Mouse (Mus musculus) MEL (cell line): ENCODE data around the gene Gria1. TPM values are rescaled to one million over a fixed set of nuclear protein-coding genes. Genes with fewer than 3 reads are reported as not detected.

Source experiments
- DNase-seq: peaks from one replicate; pipeline ENCODE4 v3.0.0; 2011; ENCODE audit warnings: low read depth, low spot score
- H3K27ac ChIP-seq: 2 replicates; pipeline ENCODE4 v1.5.1; 2012; ENCODE audit warnings: low read depth, mild to moderate bottlenecking, control low read depth, low read length, moderate library complexity; ENCODE audit not compliant: control insufficient read depth
- H3K27me3 ChIP-seq, 2 experiments: fragments of 150-350 bp in 1 of 2; sonication (generic) in 1 of 2; 2 replicates each; pipeline ENCODE4 v1.6.1; 2012; ENCODE audit warnings: low read length in 2 of 2, mild to moderate bottlenecking in 2 of 2, improper control_type of control experiment in 1 of 2, moderate library complexity in 1 of 2; ENCODE audit not compliant: insufficient read depth in 2 of 2, control insufficient read depth in 1 of 2
- H3K36me3 ChIP-seq, 2 experiments: 2 replicates each; pipeline ENCODE4 v1.6.1; 2012 to 2014; ENCODE audit warnings: low read length in 2 of 2, improper control_type of control experiment in 1 of 2, inconsistent platforms in 1 of 2, mild to moderate bottlenecking in 1 of 2; ENCODE audit not compliant: insufficient read depth in 2 of 2, control insufficient read depth in 1 of 2
- H3K4me1 ChIP-seq, 2 experiments: fragments of 150-350 bp in 1 of 2; sonication (generic) in 1 of 2; 2 replicates each; pipeline ENCODE4 v1.6.1; 2012; ENCODE audit warnings: low read length in 2 of 2, improper control_type of control experiment in 1 of 2, mild to moderate bottlenecking in 1 of 2; ENCODE audit not compliant: insufficient read depth in 2 of 2, control insufficient read depth in 1 of 2
- H3K4me3 ChIP-seq, 2 experiments: fragments of 150-350 bp in 1 of 2; sonication (generic) in 1 of 2; 2 replicates each; pipeline ENCODE4 v1.5.1; 2012; ENCODE audit warnings: low read depth in 2 of 2, low read length in 2 of 2, mild to moderate bottlenecking in 2 of 2, moderate library complexity in 2 of 2, control low read depth in 1 of 2, improper control_type of control experiment in 1 of 2; ENCODE audit not compliant: control insufficient read depth in 1 of 2, insufficient read depth in 1 of 2
- H3K79me2 ChIP-seq: 2 replicates; pipeline ENCODE4 v1.6.1; 2012; ENCODE audit warnings: mild to moderate bottlenecking, low read length, moderate library complexity; ENCODE audit not compliant: control insufficient read depth, poor library complexity, insufficient read depth
- H3K9ac ChIP-seq: 2 replicates; pipeline ENCODE4 v1.6.1; 2012; ENCODE audit warnings: low read depth, mild to moderate bottlenecking, control low read depth, low read length, moderate library complexity; ENCODE audit not compliant: control insufficient read depth, poor library complexity, severe bottlenecking
- H3K9me3 ChIP-seq: fragments of 150-350 bp; sonication (generic); replicated peaks from 2 replicates; pipeline ENCODE4 v1.6.1; 2012; ENCODE audit warnings: mild to moderate bottlenecking, low read length, improper control_type of control experiment, moderate library complexity; ENCODE audit not compliant: insufficient read depth
- BHLHE40 ChIP-seq: IDR thresholded peaks from 2 replicates; pipeline ENCODE4 v1.6.1; 2012; ENCODE audit warnings: low read depth, mild to moderate bottlenecking, inconsistent platforms, low read length, improper control_type of control experiment, borderline replicate concordance
- CHD1 ChIP-seq: IDR thresholded peaks from 2 replicates; pipeline ENCODE4 v1.6.1; 2012; ENCODE audit warnings: low read depth, mild to moderate bottlenecking, inconsistent platforms, low read length, improper control_type of control experiment
- CTCF ChIP-seq, 3 experiments: IDR thresholded peaks in 2 of 3; conservative IDR thresholded peaks in 1 of 3; 2 replicates each; pipeline ENCODE4 v1.5.1; 2011 to 2012; ENCODE audit warnings: low read length in 3 of 3, low read depth in 2 of 3, mild to moderate bottlenecking in 2 of 3, improper control_type of control experiment in 1 of 3, inconsistent platforms in 1 of 3, mixed read lengths in 1 of 3, moderate library complexity in 1 of 3; ENCODE audit not compliant: control insufficient read depth in 1 of 3, insufficient read depth in 1 of 3, poor library complexity in 1 of 3, severe bottlenecking in 1 of 3
- E2F4 ChIP-seq: IDR thresholded peaks from 2 replicates; pipeline ENCODE4 v1.6.1; 2011; ENCODE audit warnings: low read depth, low read length, improper control_type of control experiment, borderline replicate concordance
- ETS1 ChIP-seq: IDR thresholded peaks from 2 replicates; pipeline ENCODE4 v1.6.1; 2012; ENCODE audit warnings: low read depth, mild to moderate bottlenecking, inconsistent platforms, low read length, improper control_type of control experiment, moderate library complexity
- GATA1 ChIP-seq: IDR thresholded peaks from 2 replicates; pipeline ENCODE4 v1.6.1; 2011; ENCODE audit warnings: low read depth, low read length, improper control_type of control experiment
- HCFC1 ChIP-seq: IDR thresholded peaks from 2 replicates; pipeline ENCODE4 v1.6.1; 2012; ENCODE audit warnings: low read depth, mild to moderate bottlenecking, inconsistent platforms, low read length, improper control_type of control experiment, moderate library complexity
- JUND ChIP-seq: IDR thresholded peaks from 2 replicates; pipeline ENCODE4 v1.6.1; 2011; ENCODE audit warnings: low read depth, mild to moderate bottlenecking, improper control_type of control experiment, low read length
- MAX ChIP-seq: IDR thresholded peaks from 2 replicates; pipeline ENCODE4 v1.6.1; 2011; ENCODE audit warnings: low read length, improper control_type of control experiment
- MXI1 ChIP-seq: IDR thresholded peaks from 2 replicates; pipeline ENCODE4 v1.6.1; 2011; ENCODE audit warnings: mild to moderate bottlenecking, low read depth, low read length, improper control_type of control experiment
- MYC ChIP-seq: IDR thresholded peaks from 2 replicates; pipeline ENCODE4 v1.6.1; 2011; ENCODE audit warnings: low read depth, mild to moderate bottlenecking, low read length, improper control_type of control experiment, moderate library complexity
- NELFE ChIP-seq: IDR thresholded peaks from 2 replicates; pipeline ENCODE4 v1.6.1; 2011; ENCODE audit warnings: low read depth, low read length, improper control_type of control experiment
- NRF1 ChIP-seq: IDR thresholded peaks from 2 replicates; pipeline ENCODE4 v1.6.1; 2014; ENCODE audit warnings: low read depth, mild to moderate bottlenecking, inconsistent platforms, low read length, improper control_type of control experiment, moderate library complexity; ENCODE audit not compliant: poor library complexity, insufficient read depth, severe bottlenecking
- POLR2AphosphoS2 ChIP-seq: IDR thresholded peaks from 2 replicates; pipeline ENCODE4 v1.6.1; 2011; ENCODE audit warnings: low read length, improper control_type of control experiment
- POLR2AphosphoS5 ChIP-seq: IDR thresholded peaks from 2 replicates; pipeline ENCODE4 v1.6.1; 2012; ENCODE audit warnings: low read depth, borderline replicate concordance, mild to moderate bottlenecking, inconsistent platforms, low read length, moderate library complexity, mixed read lengths
- SMC3 ChIP-seq: IDR thresholded peaks from 2 replicates; pipeline ENCODE4 v1.6.1; 2011; ENCODE audit warnings: low read depth, low read length, improper control_type of control experiment
- TAL1 ChIP-seq: IDR thresholded peaks from 2 replicates; pipeline ENCODE4 v1.6.1; 2012; ENCODE audit warnings: mild to moderate bottlenecking, inconsistent platforms, low read length, moderate library complexity, mixed read lengths
- TCF12 ChIP-seq: IDR thresholded peaks from 2 replicates; pipeline ENCODE4 v1.6.1; 2014; ENCODE audit warnings: low read depth, mild to moderate bottlenecking, inconsistent platforms, low read length, improper control_type of control experiment, moderate library complexity
- USF1 ChIP-seq: IDR thresholded peaks from 2 replicates; pipeline ENCODE4 v1.6.1; 2014; ENCODE audit warnings: low read depth, mild to moderate bottlenecking, inconsistent platforms, low read length, improper control_type of control experiment, moderate library complexity
- USF2 ChIP-seq, 2 experiments: IDR thresholded peaks; 2 replicates each; pipeline ENCODE4 v1.6.1; 2011 to 2012; ENCODE audit warnings: improper control_type of control experiment in 2 of 2, low read length in 2 of 2, borderline replicate concordance in 1 of 2, inconsistent platforms in 1 of 2, low read depth in 1 of 2, mild to moderate bottlenecking in 1 of 2; ENCODE audit not compliant: insufficient read depth in 1 of 2
- ZKSCAN1 ChIP-seq: IDR thresholded peaks from 2 replicates; pipeline ENCODE4 v1.6.1; 2012; ENCODE audit warnings: low read depth, mild to moderate bottlenecking, inconsistent platforms, low read length, improper control_type of control experiment, moderate library complexity
- ZMIZ1 ChIP-seq: IDR thresholded peaks from 2 replicates; pipeline ENCODE4 v1.6.1; 2012; ENCODE audit warnings: low read depth, mild to moderate bottlenecking, inconsistent platforms, low read length, improper control_type of control experiment, moderate library complexity
- ZNF384 ChIP-seq: IDR thresholded peaks from 2 replicates; pipeline ENCODE4 v1.6.1; 2012; ENCODE audit warnings: low read depth, mild to moderate bottlenecking, inconsistent platforms, low read length, improper control_type of control experiment
- polyA plus RNA-seq, 2 experiments: library from polyadenylated mRNA; stranded (reverse) in 1 of 2; unstranded in 1 of 2; fragments of >175 nt in 1 of 2; fragments of >200 nt in 1 of 2; gene quantifications; 2 replicates each; pipeline versions ENCODE4 v1.2.1 to v1.2.4; 2012; ENCODE audit warnings: low replicate concordance in 2 of 2, low read depth in 1 of 2; ENCODE audit not compliant: insufficient read length in 2 of 2, insufficient read depth in 1 of 2, missing spikeins in 1 of 2
- total RNA-seq: library from RNA; depleted of rRNA; stranded (reverse); fragments of 300-350 nt; gene quantifications from 2 replicates; pipeline ENCODE4 v1.2.3, GENCODE M21; 2012

Gene Gria1
- total and polyA plus RNA-seq, 3 experiments: not detected

DNA sequence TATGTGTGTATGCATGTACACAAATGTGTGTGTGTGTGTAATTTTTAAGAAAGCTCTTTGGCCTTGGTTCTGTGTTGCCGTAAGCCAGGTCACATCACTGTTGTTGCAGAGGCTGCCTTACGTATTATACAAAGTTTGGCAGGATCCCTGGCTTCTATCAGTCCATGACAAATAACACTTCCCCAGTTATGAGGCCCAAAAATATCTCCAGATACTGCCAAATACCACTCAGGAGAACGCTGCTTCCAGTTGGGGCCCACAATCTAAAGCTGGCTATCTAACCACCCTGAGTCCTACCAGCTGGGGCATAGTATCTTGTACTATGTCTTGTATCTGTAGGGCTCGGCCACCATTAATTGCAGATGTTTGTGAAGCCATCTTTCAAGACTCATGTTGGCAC lies 3.4 kb upstream of the Gria1 start:
- TF ChIP-seq BHLHE40 (no peak), MXI1 (no peak), HCFC1 (no peak), JUND (no peak), TAL1 (no peak), MAX (no peak), MYC (no peak), USF2 (IDR thresholded peaks at IDR 0.05; ENCODE audit: borderline replicate concordance in 1 of 2, insufficient read depth in 1 of 2, low read depth in 1 of 2, low read length in 2 of 2) (no peak), CHD1 (no peak), CTCF (IDR thresholded peaks at IDR 0.05 in 2 of 3, conservative IDR thresholded peaks at IDR 0.05 in 1 of 3; ENCODE audit: control insufficient read depth in 1 of 3, insufficient read depth in 1 of 3, low read depth in 2 of 3, low read length in 3 of 3, poor library complexity in 1 of 3, severe bottlenecking in 1 of 3) (no peak), NELFE (no peak), NRF1 (no peak), POLR2AphosphoS2 (no peak), ZNF384 (no peak), E2F4 (no peak), ZMIZ1 (no peak), SMC3 (no peak), ETS1 (no peak)
- H3K4me3 ChIP-seq: no peak overlapping the region
- no peaks in the 10 kb centered on the region for H3K36me3 ChIP-seq
- no peak overlapping the region for H3K9ac ChIP-seq
- H3K4me1 ChIP-seq: no peaks in the 10 kb centered on the region
- H3K9me3 ChIP-seq: no peaks in the 10 kb centered on the region
- no peaks in the 10 kb centered on the region for H3K79me2 ChIP-seq
- H3K27me3 ChIP-seq: no peaks in the 10 kb centered on the region
- DNase-seq: no peak
- H3K27ac ChIP-seq: no peak overlapping the region

DNA sequence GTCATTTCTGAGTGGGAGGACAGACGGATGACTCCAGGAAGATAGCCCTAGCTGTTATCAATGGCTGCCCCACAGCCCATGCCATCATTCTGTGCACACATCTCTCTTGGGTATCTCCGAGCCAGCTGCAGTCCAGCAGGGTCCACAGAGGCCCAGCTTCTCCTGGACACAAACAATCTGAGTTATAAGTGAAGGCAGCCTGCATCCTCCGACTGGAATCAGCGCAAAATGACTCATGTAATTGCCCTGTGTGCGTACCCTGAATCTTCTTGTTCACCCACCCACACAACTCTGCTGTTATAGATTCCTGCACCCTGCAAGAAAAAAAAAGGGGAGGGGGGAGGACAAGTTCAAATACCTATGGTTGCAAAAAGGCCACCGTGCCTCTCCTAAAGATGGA lies 576 bp upstream of the Gria1 start:
- H3K27me3 ChIP-seq: no peaks in the 10 kb centered on the region
- H3K4me3 ChIP-seq: no peak overlapping the region
- no peak for DNase-seq
- H3K27ac ChIP-seq: no peak overlapping the region
- H3K9me3 ChIP-seq: no peaks in the 10 kb centered on the region
- H3K9ac ChIP-seq: no peak overlapping the region
- H3K36me3 ChIP-seq: no peaks in the 10 kb centered on the region
- no peaks in the 10 kb centered on the region for H3K4me1 ChIP-seq
- H3K79me2 ChIP-seq: no peaks in the 10 kb centered on the region
- TF ChIP-seq ZMIZ1 (no peak), USF1 (no peak), NRF1 (no peak), CHD1 (no peak), ZNF384 (no peak), TCF12 (no peak), GATA1 (no peak), MAX (no peak), POLR2AphosphoS5 (no peak), TAL1 (no peak), ZKSCAN1 (no peak)
